Mouse (Mus musculus) bone marrow, adult 2 months (tissue): ENCODE measurements around the gene 4930523C07Rik. TPM values are rescaled to one million over a fixed set of nuclear protein-coding genes. Genes with fewer than 3 reads are reported as not detected.

Experiments used
- H3K27ac ChIP-seq: fragments of 200-500 bp; 2 replicates; pipeline ENCODE4 v1.5.1; 2012; ENCODE audit warnings: low read depth, mild to moderate bottlenecking, control low read depth, inconsistent platforms, low read length; ENCODE audit not compliant: control insufficient read depth, poor library complexity, insufficient read depth
- H3K4me1 ChIP-seq: fragments of 200-500 bp; 2 replicates; pipeline ENCODE4 v1.6.1; 2011; ENCODE audit warnings: low read length; ENCODE audit not compliant: control insufficient read depth, insufficient read depth
- H3K4me3 ChIP-seq: fragments of 200-500 bp; replicated peaks from 2 replicates; pipeline ENCODE3; 2011; ENCODE audit warnings: mild to moderate bottlenecking, low read depth, low read length, control low read depth; ENCODE audit not compliant: control insufficient read depth
- CTCF ChIP-seq: fragments of 200-500 bp; IDR thresholded peaks from 2 replicates; pipeline ENCODE4 v1.5.1; 2011; ENCODE audit warnings: low read length, control low read depth; ENCODE audit not compliant: control insufficient read depth, insufficient read depth
- POLR2A ChIP-seq: fragments of 200-500 bp; IDR thresholded peaks from 2 replicates; pipeline ENCODE4 v1.6.1; 2011; ENCODE audit warnings: low read depth, mild to moderate bottlenecking, control low read depth, low read length, borderline replicate concordance; ENCODE audit not compliant: control insufficient read depth
- WGBS: fragments of 180-500 bp; shearing (Covaris S2); methylation state at CpG from one replicate; pipeline ENCODE4 v1.1.7; 2018; 5-methylcytosine and 5-hydroxymethylcytosine counted together
- polyA plus RNA-seq: library from polyadenylated mRNA; stranded (reverse); fragments of >200 nt; gene quantifications from 2 replicates; pipeline ENCODE4 v1.2.4, GENCODE M21; 2011; ENCODE audit warnings: low replicate concordance; ENCODE audit not compliant: missing spikeins, insufficient read depth, insufficient read length

4930523C07Rik gene
- polyA plus RNA-seq, 1 experiment = 95.2 TPM

DNA sequence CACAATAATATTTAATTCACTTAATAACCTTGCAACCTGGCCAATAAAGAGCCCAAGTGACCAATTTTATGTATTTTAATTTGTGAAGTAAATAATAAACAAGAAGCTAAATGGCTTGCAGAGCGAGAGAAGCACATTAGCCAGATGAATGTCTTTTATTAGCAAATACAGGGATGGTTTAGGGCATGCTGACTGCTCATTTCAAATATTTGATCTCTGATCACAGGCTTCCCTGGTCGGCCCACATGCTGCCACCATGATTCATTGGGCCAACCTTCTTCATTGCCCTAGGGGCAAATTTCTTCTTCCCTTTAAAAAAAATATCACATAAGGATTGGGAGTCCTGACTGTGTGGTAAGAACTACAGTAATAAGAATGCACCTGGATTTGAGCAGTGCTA lies 42.5 kb downstream of the 4930523C07Rik start:
- H3K4me1 ChIP-seq = no peaks in the 10 kb centered on the region
- no peak for TF ChIP-seq CTCF
- no peak for TF ChIP-seq POLR2A
- WGBS = 74% methylated on average over 2 of the region's 2 CpGs
- no peak overlapping the region for H3K27ac ChIP-seq
- H3K4me3 ChIP-seq = no peak overlapping the region

DNA sequence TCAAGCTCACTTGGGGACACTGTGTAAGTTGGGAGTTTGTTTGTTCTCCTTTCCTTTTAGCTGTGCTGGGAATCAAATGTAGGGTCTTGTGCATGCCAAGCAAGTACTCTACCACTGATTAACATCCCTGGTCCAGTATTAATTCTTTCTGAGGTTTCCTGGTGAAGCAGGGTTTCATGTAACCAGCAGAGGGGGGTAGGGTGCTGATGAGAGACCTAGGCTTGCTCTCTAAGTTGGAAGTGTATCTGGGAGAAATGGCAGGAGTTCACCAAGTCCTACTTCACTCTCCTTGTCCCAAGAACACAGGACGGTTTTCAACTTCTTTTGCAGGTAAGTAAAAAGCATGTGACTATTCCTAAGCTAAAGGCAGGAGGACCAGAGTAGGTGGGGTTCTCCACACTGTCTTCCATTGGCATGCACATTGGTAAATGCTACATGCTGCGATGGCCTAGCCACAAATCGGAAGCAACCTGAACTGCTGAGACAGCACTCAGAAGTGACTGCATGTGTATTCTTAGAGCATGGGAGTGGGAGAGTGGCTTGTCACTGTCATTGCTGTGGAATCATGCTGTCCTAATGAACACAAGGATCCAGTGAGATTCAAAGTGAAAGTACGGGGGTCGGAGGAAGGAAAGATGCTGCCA lies 55.6 kb downstream of the 4930523C07Rik start:
- WGBS = 82% methylated on average over 5 of the region's 5 CpGs
- H3K27ac ChIP-seq = no peak overlapping the region

GRCm38 (mm10) chr1:160100996-160101395 lies 56.8 kb downstream of the 4930523C07Rik start:
- no peaks in the 10 kb centered on the region for H3K4me1 ChIP-seq
- no peak overlapping the region for H3K4me3 ChIP-seq
- TF ChIP-seq POLR2A (no peak), CTCF (no peak)
- 75% methylated on average over 5 of the region's 5 CpGs for WGBS
- no peak overlapping the region for H3K27ac ChIP-seq

More for the DNA sequence above, 55.6 kb downstream of the 4930523C07Rik start:
- no peak overlapping the region for H3K4me3 ChIP-seq
- no peaks in the 10 kb centered on the region for H3K4me1 ChIP-seq
- TF ChIP-seq POLR2A (no peak), CTCF (no peak)

GRCm38 (mm10) chr1:160105426-160105825 lies 61.2 kb downstream of the 4930523C07Rik start:
- Histone ChIP-seq H3K27ac (no peak overlapping the region), H3K4me1 (no peaks in the 10 kb centered on the region), H3K4me3 (no peak overlapping the region)
- TF ChIP-seq CTCF = no peak
- TF ChIP-seq POLR2A = no peak
- WGBS = 81% methylated on average over 5 of the region's 5 CpGs

GRCm38 (mm10) chr1:160108604-160109003 lies 64.4 kb downstream of the 4930523C07Rik start:
- no peak overlapping the region for H3K27ac ChIP-seq
- 67% methylated on average over 2 of the region's 2 CpGs for WGBS
- TF ChIP-seq CTCF (no peak), POLR2A (no peak)
- H3K4me1 ChIP-seq = no peaks in the 10 kb centered on the region
- no peak overlapping the region for H3K4me3 ChIP-seq

- WGBS = 77% methylated on average over 2 of the region's 2 CpGs
- TF ChIP-seq POLR2A = no peak
- no peak for TF ChIP-seq CTCF
Observed at GRCm38 (mm10) chr1:160123957-160124356, 79.8 kb downstream of the 4930523C07Rik start.

More at GRCm38 (mm10) chr1:160123957-160124356, 79.8 kb downstream of the 4930523C07Rik start:
- H3K4me1 ChIP-seq = no peaks in the 10 kb centered on the region
- H3K27ac ChIP-seq = no peak overlapping the region
- no peak overlapping the region for H3K4me3 ChIP-seq

Other genes starting within 250 kb of the 4930523C07Rik start
- 0.23 TPM in 1 of 2 replicates, not detected in the other for gene Tnn, start 109.2 kb downstream of the 4930523C07Rik start, polyA plus RNA-seq
- 26.7 and 35.4 TPM in 2 replicates for gene Mrps14, start 150.8 kb downstream of the 4930523C07Rik start, polyA plus RNA-seq
- gene Cacybp, start 168.5 kb downstream of the 4930523C07Rik start, polyA plus RNA-seq = 26.6 and 60.0 TPM in 2 replicates